ENCODE assay signal across 12 mouse cellular contexts in genomic region chr6:131385469-131385868, GRCm38 (mm10). TPM values are rescaled to one million over a fixed set of nuclear protein-coding genes. Genes with fewer than 3 reads are reported as not detected.
A peak's percentile ranks its signal among the peaks of the same experiment; 100 is the strongest.
DNase-seq lines count a peak whose midpoint lies in the region; ATAC-seq and TF ChIP-seq lines count a peak whose summit lies in the region.
"Had no signal": no experiment of that assay in that cellular context is flagged by ENCODE, and none has a peak within 500 bp of the region (broad histone marks: within the 10 kb centered on the region; RNA-seq: fewer than 3 reads in every experiment).

No protein-coding gene starts in this region.

- no peak overlapping the region for H3K27ac ChIP-seq in heart, embryonic 14.5 days (replicated peaks in 1 of 2; ENCODE audit: control insufficient read depth in 1 of 2, insufficient read depth in 1 of 2, low read depth in 2 of 2, low read length in 2 of 2)
- H3K27ac ChIP-seq in intestine, postnatal 0 days (ENCODE audit: low read depth, low read length) = no peak overlapping the region; the same call in 1 of the 2 replicates
- H3K27ac ChIP-seq: hindbrain, embryonic 10.5 days had no signal

- no peak for DNase-seq in heart, postnatal 14 days
- DNase-seq in lung, postnatal 10 days = peak; percentile 27
- DNase-seq in lung, postnatal 14 days = no peak
- no peak for DNase-seq in layer of hippocampus, adult 8-10 months (ENCODE audit: low spot score in 2 of 2)
- DNase-seq in c-Kit-positive CD71-positive TER-119-positive erythroid progenitor cells, embryonic 14.5 days (ENCODE audit: low spot score) = no peak
- DNase-seq: adrenal gland, postnatal 10 days; cerebellum, adult 18-20 months; midbrain, embryonic 14.5 days had no signal

- H3K36me3 ChIP-seq in heart, embryonic 14.5 days (ENCODE audit: control insufficient read depth, insufficient read depth, low read length) = peaks cover 16% of the 10 kb centered on the region
- H3K36me3 ChIP-seq in intestine, postnatal 0 days (ENCODE audit: control insufficient read depth, insufficient read depth) = peaks cover under 1% of the 10 kb centered on the region; the same call in 1 of the 2 replicates

- no peaks in the 10 kb centered on the region for H3K9me3 ChIP-seq in heart, embryonic 14.5 days (ENCODE audit: control insufficient read depth, low read length)
- H3K9me3 ChIP-seq in intestine, postnatal 0 days (ENCODE audit: control insufficient read depth) = no peaks in the 10 kb centered on the region
- H3K9me3 ChIP-seq: hindbrain, embryonic 10.5 days had no signal

- H3K4me3 ChIP-seq in heart, embryonic 14.5 days (ENCODE audit: control insufficient read depth in 1 of 2, insufficient read depth in 1 of 2, low read depth in 1 of 2, low read length in 2 of 2) = no peak overlapping the region
- no peak overlapping the region for H3K4me3 ChIP-seq in intestine, postnatal 0 days (ENCODE audit: low read depth, low read length)
- H3K4me3 ChIP-seq: hindbrain, embryonic 10.5 days had no signal

- ATAC-seq in heart, embryonic 14.5 days (ENCODE audit: insufficient number of reproducible peaks, insufficient read depth, low FRiP score, low read depth) = no peak
- ATAC-seq in intestine, postnatal 0 days = no peak
- ATAC-seq: Patski had no signal

- TF ChIP-seq CTCF in intestine, postnatal 0 days (IDR thresholded peaks at IDR 0.05; ENCODE audit: low read depth) = no peak

- H3K9ac ChIP-seq in heart, embryonic 14.5 days (ENCODE audit: low read length) = no peak overlapping the region
- no peak overlapping the region for H3K9ac ChIP-seq in intestine, postnatal 0 days (ENCODE audit: low read depth, low read length)

- H3K4me1 ChIP-seq in heart, embryonic 14.5 days (ENCODE audit: control insufficient read depth in 2 of 2, insufficient read depth in 2 of 2, low read length in 2 of 2) = peaks cover 12 to 53% of the 10 kb centered on the region in 2 experiments
- peaks cover 3% of the 10 kb centered on the region; the same call in 1 of the 2 replicates for H3K4me1 ChIP-seq in intestine, postnatal 0 days (replicated peaks; ENCODE audit: control insufficient read depth, insufficient read depth, low read length)

- intact Hi-C loops in heart, postnatal 14 days (cut with DNase I) = no loop called here

- H3K4me2 ChIP-seq in heart, embryonic 14.5 days (ENCODE audit: low read length) = peak overlapping the region; percentile 91; the same call in 1 of the 2 replicates
- H3K4me2 ChIP-seq in intestine, postnatal 0 days (replicated peaks; ENCODE audit: low read depth) = 0 out of 2 replicates have a peak overlapping the region, but pooled peaks have one; percentile 17

- 77% methylated on average over 1 of the region's 1 CpGs for WGBS in heart, embryonic 14.5 days
- 81% methylated on average over 1 of the region's 1 CpGs for WGBS in intestine, postnatal 0 days

- no peaks in the 10 kb centered on the region for H3K27me3 ChIP-seq in heart, embryonic 14.5 days (ENCODE audit: control insufficient read depth, insufficient read depth, low read length)
- H3K27me3 ChIP-seq in intestine, postnatal 0 days (replicated peaks; ENCODE audit: control insufficient read depth, insufficient read depth, low read length) = no peaks in the 10 kb centered on the region
- H3K27me3 ChIP-seq: Patski had no signal

RNA-seq across cellular contexts. Expression of gene Ybx3, which starts 2.8 kb away (rescaled TPM):
- polyA plus RNA-seq in heart, embryonic 14.5 days (2014; fragmentation: Nextera tagmentation; extraction: Ambion mirVana) = 76.4 and 98.6 TPM in 2 replicates
- 100 to 1,000 TPM; 210 to 214 TPM for total RNA-seq in heart, postnatal 14 days (2021)
- polyA plus RNA-seq in intestine, postnatal 0 days (2015; fragmentation: Nextera tagmentation; extraction: Ambion mirVana) = 33.9 and 39.9 TPM in 2 replicates
- 10 to 100 TPM; 40.4 to 46.0 (median 43.7) TPM for total RNA-seq in layer of hippocampus, adult 8-10 months (2022)

RNA-seq across cellular contexts. Expression of gene Styk1, which starts 32.1 kb away (rescaled TPM):
- 0.12 and 0.39 TPM in 2 replicates for polyA plus RNA-seq in heart, embryonic 14.5 days (2014; fragmentation: Nextera tagmentation; extraction: Ambion mirVana)
- under 1 TPM; 0.17 to 0.32 TPM for total RNA-seq in heart, postnatal 14 days (2021)
- 14.1 and 14.9 TPM in 2 replicates for polyA plus RNA-seq in intestine, postnatal 0 days (2015; fragmentation: Nextera tagmentation; extraction: Ambion mirVana)
- under 1 TPM; 0.21 to 0.45 (median 0.36) TPM for total RNA-seq in layer of hippocampus, adult 8-10 months (2022)

Comparison
In these comparisons a context has a peak if more than half of its experiments do, and no peak if none do; other contexts are left out.
1. RNA of gene Ybx3, which starts 2.8 kb away (total RNA-seq): 210 to 214 TPM in heart, postnatal 14 days; 40.4 to 46.0 TPM in layer of hippocampus, adult 8-10 months; every median in the first group is over 4 times any median in the second.